Mouse (Mus musculus): Measurements from ENCODE around the gene Amz1.

The Amz1 gene

GRCm38 (mm10) chr5:140764921-140765613 is 41.1 kb downstream of the Amz1 start:
- CTCF ChIA-PET = interaction anchor here (1.1 kb wide), 1 partner anchor 23 kb away, joined by 3 read pairs; no protein-coding TSS in a partner anchor

GRCm38 (mm10) chr5:140766566-140766965 is 42.6 kb downstream of the Amz1 start:
- CTCF ChIA-PET = interaction anchor here (1.1 kb wide), 1 partner anchor 24 kb away, joined by 3 read pairs; no protein-coding TSS in a partner anchor

DNA sequence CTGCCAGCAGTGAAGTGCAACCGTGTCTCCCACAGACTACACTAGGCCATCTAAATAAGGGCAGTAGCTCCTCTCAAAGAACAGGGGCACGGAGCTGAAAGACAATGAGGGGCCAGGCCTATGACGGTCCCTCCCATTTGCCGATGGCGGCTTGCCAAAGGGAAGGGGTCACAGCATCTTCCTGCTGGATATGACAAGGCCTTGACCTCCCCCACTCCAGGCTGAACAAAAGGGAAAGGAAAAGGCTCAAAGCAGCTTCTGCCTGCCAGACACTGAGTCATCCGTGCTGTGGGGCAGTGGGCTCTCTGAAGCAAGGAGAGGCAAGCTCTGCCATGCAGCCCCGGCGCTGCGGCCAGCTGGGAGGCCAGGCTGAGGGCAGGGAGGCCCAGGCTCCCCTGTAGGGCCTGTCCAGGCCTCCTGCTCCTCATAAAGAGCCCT is 43.8 kb downstream of the Amz1 start:
- CTCF ChIA-PET = interaction anchor here (0.7 kb wide), 1 partner anchor 518 kb away, joined by 3 read pairs; no protein-coding TSS in a partner anchor

GRCm38 (mm10) chr5:140768333-140768732 is 44.4 kb downstream of the Amz1 start:
- CTCF ChIA-PET = interaction anchor here (0.7 kb wide), 1 partner anchor 519 kb away, joined by 3 read pairs; no protein-coding TSS in a partner anchor

GRCm38 (mm10) chr5:140771612-140772011 is 47.7 kb downstream of the Amz1 start:
- CTCF ChIA-PET = interaction anchor here (0.6 kb wide), 1 partner anchor 74 kb away, joined by 3 read pairs; no protein-coding TSS in a partner anchor

DNA sequence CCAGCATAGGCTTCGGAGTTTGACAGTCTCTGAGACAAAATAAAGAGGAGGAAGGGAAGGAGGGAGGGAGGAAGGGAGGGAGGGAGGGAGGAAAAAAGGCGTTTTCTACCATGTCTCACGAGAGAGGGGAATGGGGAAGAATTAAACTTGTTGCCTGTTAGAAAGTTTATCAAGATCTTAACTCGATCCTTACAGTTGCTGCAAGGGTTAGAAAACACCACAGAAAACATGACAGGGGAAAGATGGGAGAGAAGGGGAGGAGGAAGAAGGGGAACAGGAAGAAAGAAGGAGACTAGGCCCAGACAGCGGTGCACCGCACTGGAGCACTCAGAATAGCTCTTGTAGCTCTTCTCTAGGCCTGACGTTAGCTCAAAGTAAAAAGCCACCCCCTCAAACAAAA is 48.2 kb downstream of the Amz1 start:
- CTCF ChIA-PET = no interaction called here

DNA sequence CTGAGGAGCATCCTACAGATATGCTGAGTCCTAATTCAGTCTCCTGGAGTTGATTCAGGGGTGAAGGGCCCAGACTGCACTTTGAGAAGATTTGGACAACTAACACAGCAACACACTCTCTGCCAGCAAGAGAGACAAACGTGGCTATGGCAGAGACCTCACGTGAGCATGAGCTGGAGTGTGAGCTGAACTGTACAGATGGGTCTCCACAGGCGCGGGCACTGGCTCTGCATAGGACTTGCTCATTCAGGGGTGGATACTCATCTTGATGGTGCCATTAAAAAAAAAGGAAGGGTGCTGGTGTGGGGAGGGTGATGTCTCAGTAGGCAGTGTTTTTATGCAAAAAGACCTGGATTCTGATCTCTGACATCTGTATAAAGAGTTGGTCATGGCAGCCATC is 51.2 kb downstream of the Amz1 start:
- CTCF ChIA-PET = no interaction called here

DNA sequence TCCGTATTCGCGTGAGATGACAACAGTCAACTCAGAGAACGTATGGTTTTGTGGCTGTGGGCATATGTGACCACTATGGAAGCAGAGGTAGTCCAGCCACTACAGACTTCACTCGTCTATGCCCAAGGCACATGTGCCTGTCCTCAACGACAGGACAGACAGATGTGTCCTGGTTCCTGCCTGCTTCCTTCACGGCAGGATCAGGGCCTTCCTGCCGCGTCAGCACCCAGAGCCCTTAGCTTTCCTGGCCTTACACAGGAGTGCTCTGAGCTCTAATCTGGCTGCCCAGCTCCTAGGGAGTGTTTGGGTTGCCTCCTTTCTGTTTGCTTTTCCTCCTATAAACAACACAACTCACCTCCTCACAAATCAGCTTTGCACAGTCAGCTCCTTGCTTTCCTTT is 53.0 kb downstream of the Amz1 start:
- CTCF ChIA-PET = no interaction called here

- CTCF ChIA-PET = no interaction called here
Observed at GRCm38 (mm10) chr5:140781122-140781521, 57.2 kb downstream of the Amz1 start.

DNA sequence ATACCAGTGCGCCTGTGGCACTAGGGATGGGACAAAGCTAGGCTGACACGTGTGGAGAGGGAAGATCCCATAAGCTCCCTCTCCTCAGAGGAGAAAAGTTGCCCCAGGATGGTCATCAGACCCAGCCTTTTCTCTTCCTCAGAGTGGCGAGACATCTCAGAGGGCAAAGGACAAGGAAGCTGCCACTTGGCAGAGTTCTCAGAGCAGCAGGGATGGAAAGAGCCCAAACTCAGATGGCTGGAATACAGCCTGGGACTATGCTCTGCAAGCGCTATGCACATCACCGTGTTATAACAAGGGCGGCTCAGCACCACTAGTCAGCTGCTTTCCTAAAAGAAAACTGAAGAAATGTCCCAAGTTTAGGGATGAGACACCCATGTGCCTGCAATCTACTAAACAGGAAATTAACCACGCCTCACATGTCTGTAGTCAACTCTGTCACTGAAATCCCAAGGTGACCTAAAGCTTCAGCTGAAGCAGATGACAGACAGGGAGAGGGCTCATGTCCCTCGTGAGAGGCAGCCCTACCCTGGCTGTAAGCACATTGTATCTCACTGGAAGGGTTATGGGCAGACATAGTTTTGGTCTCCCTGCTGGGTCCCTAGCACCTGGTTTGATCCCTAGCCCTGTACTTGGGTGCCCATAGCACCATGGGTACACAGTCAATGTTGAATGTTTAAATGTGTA is 58.1 kb downstream of the Amz1 start:
- CTCF ChIA-PET = no interaction called here

- CTCF ChIA-PET = no interaction called here
Observed at GRCm38 (mm10) chr5:140783577-140783976, 59.6 kb downstream of the Amz1 start.

DNA sequence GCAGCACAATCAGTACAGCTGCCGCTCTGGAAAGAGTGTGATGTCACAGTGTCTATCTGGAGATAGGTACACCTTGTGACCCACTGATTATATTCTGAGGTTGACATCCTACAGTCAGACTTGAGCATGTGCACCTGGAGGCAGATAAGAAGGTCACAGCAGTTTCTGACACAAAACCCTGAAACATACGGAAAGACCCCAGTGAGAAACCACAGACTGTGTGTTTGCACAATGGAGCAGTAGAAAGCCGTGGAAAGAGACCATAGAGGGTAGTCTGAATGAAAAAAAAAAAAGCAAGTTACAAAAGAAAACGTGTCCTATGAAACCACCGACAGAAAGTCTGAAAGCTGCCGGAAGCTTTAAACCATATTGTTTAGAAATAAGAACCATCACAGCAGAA is 60.4 kb downstream of the Amz1 start:
- CTCF ChIA-PET = no interaction called here

GRCm38 (mm10) chr5:140785240-140785872 is 61.4 kb downstream of the Amz1 start:
- CTCF ChIA-PET = no interaction called here

- CTCF ChIA-PET = interaction anchor here (0.7 kb wide), 1 partner anchor 333 kb away, joined by 6 read pairs; no protein-coding TSS in a partner anchor
Observed at GRCm38 (mm10) chr5:140789561-140789960, 65.6 kb downstream of the Amz1 start.

DNA sequence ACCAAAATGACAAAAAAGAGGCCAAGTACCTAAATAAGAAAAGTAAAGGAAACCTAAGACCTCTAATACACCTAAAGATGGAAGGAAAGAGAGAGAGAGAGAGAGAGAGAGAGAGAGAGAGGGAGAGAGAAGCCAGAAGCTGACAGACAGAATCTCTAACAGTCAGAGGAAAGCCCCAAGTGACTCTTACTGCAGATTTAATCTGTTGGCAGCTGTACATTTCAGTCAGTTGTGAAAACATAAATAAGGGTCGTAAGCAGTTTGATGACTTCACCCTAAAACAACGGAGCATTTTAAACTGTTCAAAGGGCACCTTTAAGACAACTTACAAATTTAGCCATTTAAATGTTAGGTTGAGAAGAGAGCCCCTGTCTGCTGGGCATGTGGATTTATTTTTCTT is 66.5 kb downstream of the Amz1 start:
- CTCF ChIA-PET = interaction anchor here (0.7 kb wide), 1 partner anchor 334 kb away, joined by 6 read pairs; no protein-coding TSS in a partner anchor

GRCm38 (mm10) chr5:140790937-140791877 is 67.3 kb downstream of the Amz1 start:
- CTCF ChIA-PET = no interaction called here

DNA sequence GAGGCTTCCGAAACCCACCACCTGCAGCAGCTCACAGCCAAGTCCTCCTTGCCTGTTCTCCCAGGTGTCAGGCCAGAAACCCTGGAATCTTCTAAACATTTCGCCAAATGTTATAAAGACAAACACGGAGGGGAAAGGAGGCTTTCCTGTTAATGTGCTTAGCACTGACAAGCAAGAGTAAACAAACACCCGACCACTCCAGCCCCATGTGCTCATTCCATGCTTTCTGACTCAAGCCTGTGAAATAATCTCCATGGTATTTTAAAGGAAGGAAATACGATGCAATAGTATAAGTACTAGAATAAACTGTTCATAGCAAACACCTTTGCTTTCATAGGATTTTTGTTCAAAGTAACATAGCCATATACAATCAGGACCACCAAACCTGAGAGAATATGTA is 68.3 kb downstream of the Amz1 start:
- CTCF ChIA-PET = no interaction called here

GRCm38 (mm10) chr5:140794753-140795152 is 70.8 kb downstream of the Amz1 start:
- CTCF ChIA-PET = no interaction called here

DNA sequence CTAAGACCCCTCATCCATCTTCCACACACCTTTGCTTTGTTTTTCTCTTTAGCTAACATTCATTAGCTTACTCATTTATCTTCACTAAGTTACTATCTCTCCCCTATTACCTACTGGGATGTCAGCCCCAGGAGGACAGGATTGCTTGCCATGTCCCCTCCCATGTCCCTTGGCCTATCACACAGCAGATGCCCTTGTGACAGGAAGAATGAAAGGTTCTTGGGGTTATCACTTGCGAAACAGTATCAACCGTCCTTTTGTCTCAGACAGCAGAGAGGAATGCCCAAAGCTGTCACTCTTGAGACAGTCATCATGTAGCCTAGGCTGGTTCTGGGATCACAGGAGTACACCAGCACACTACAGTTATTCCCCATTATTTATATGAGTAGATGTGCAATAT is 71.2 kb downstream of the Amz1 start:
- CTCF ChIA-PET = no interaction called here

GRCm38 (mm10) chr5:140796051-140796450 is 72.1 kb downstream of the Amz1 start:
- CTCF ChIA-PET = interaction anchor here (0.5 kb wide), 1 partner anchor 310 kb away, joined by 14 read pairs; no protein-coding TSS in a partner anchor

DNA sequence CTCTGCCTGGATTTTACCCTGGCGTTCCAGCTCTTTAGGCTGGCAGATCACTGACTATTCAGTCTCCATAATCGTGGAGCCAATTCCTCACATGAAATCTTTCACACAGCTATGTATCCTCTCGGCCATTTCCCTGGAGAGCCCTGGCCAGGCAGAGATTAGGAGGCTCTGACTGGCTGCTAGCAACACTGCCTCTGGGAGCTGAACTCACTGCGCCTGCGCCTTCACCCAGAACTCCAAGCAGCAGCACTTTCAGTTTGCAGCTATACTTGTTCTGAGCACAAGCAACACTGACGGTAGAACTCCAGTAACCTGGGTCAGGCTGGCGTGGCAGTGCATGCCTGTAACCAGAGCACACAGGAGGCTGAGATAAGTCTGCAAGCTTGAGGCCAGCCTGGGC is 74.2 kb downstream of the Amz1 start:
- CTCF ChIA-PET = no interaction called here

All from spleen, embryonic (tissue).